Mouse (Mus musculus) cortical plate, adult 2 months (tissue): ENCODE measurements around the gene Olfm1. TPM values are rescaled to one million over a fixed set of nuclear protein-coding genes. Genes with fewer than 3 reads are reported as not detected.
A peak's percentile ranks its signal among the peaks of the same experiment; 100 is the strongest.

Source experiments
- H3K27ac ChIP-seq: fragments of 200-500 bp; 2 replicates; pipeline ENCODE4 v1.5.1; 2012; ENCODE audit warnings: low read length, control low read depth, inconsistent platforms; ENCODE audit not compliant: insufficient read depth
- H3K4me1 ChIP-seq: fragments of 200-500 bp; 2 replicates; pipeline ENCODE4 v1.6.1; 2011; ENCODE audit warnings: low read length; ENCODE audit not compliant: control insufficient read depth, insufficient read depth
- H3K4me3 ChIP-seq: fragments of 200-500 bp; 2 replicates; pipeline ENCODE4 v1.5.1; 2011; ENCODE audit warnings: mild to moderate bottlenecking, low read length, control low read depth; ENCODE audit not compliant: insufficient read depth
- CTCF ChIP-seq: fragments of 200-500 bp; IDR thresholded peaks from 2 replicates; pipeline ENCODE4 v1.5.1; 2011; ENCODE audit warnings: mild to moderate bottlenecking, control low read depth, low read length; ENCODE audit not compliant: insufficient read depth; ENCODE audit errors: extremely low read depth
- POLR2A ChIP-seq: fragments of 200-500 bp; IDR thresholded peaks from 2 replicates; pipeline ENCODE4 v1.6.1; 2011; ENCODE audit warnings: mild to moderate bottlenecking, low read length, control low read depth; ENCODE audit not compliant: insufficient read depth; ENCODE audit errors: extremely low read depth
- polyA plus RNA-seq: library from polyadenylated mRNA; depleted of rRNA; stranded (reverse); fragments of >200 nt; gene quantifications from 2 replicates; pipeline ENCODE4 v1.2.3, GENCODE M21; 2012

Olfm1 gene
- polyA plus RNA-seq, 1 experiment, result 1,426 TPM

- TF ChIP-seq CTCF, result no peak
- TF ChIP-seq POLR2A, result no peak
- peak overlapping the region; percentile 75 for H3K27ac ChIP-seq
Measured at GRCm38 (mm10) chr2:28225906-28226305, 33.1 kb downstream of the Olfm1 start.

GRCm38 (mm10) chr2:28226971-28227370 is 34.2 kb downstream of the Olfm1 start:
- Histone ChIP-seq H3K4me3 (no peak overlapping the region), H3K4me1 (peaks cover 18% of the 10 kb centered on the region), H3K27ac (peak overlapping the region; percentile 9; the same call in 1 of the 2 replicates)
- TF ChIP-seq POLR2A (no peak), CTCF (no peak)

More at GRCm38 (mm10) chr2:28225906-28226305, 33.1 kb downstream of the Olfm1 start:
- Histone ChIP-seq H3K4me3 (no peak overlapping the region), H3K4me1 (peaks cover 12% of the 10 kb centered on the region)

- TF ChIP-seq POLR2A (no peak), CTCF (no peak)
- peak overlapping the region; percentile 52; the same call in 1 of the 2 replicates for H3K27ac ChIP-seq
- no peak overlapping the region for H3K4me3 ChIP-seq
- H3K4me1 ChIP-seq, result peaks cover 20% of the 10 kb centered on the region
Measured at GRCm38 (mm10) chr2:28227589-28228191, 34.9 kb downstream of the Olfm1 start.

GRCm38 (mm10) chr2:28228364-28228763 is 35.6 kb downstream of the Olfm1 start:
- no peak for TF ChIP-seq CTCF
- TF ChIP-seq POLR2A, result no peak
- H3K4me3 ChIP-seq, result no peak overlapping the region
- H3K4me1 ChIP-seq, result peaks cover 22% of the 10 kb centered on the region
- H3K27ac ChIP-seq, result no peak overlapping the region

GRCm38 (mm10) chr2:28235129-28235528 is 42.3 kb downstream of the Olfm1 start:
- H3K27ac ChIP-seq, result no peak overlapping the region
- H3K4me3 ChIP-seq, result no peak overlapping the region
- no peak for TF ChIP-seq CTCF
- TF ChIP-seq POLR2A, result no peak
- H3K4me1 ChIP-seq, result peaks cover 11% of the 10 kb centered on the region

- TF ChIP-seq POLR2A (no peak), CTCF (no peak)
- Histone ChIP-seq H3K27ac (no peak overlapping the region), H3K4me1 (peaks cover 6% of the 10 kb centered on the region), H3K4me3 (no peak overlapping the region)
Measured at GRCm38 (mm10) chr2:28236447-28236846, 43.7 kb downstream of the Olfm1 start.

GRCm38 (mm10) chr2:28239616-28240015 is 46.8 kb downstream of the Olfm1 start:
- Histone ChIP-seq H3K4me3 (no peak overlapping the region), H3K27ac (no peak overlapping the region), H3K4me1 (peaks cover 4% of the 10 kb centered on the region)
- TF ChIP-seq POLR2A (no peak), CTCF (no peak)

GRCm38 (mm10) chr2:28240920-28241319 is 48.1 kb downstream of the Olfm1 start:
- no peak for TF ChIP-seq CTCF
- TF ChIP-seq POLR2A, result no peak
- no peak overlapping the region for H3K27ac ChIP-seq
- H3K4me3 ChIP-seq, result no peak overlapping the region
- H3K4me1 ChIP-seq, result peaks cover 11% of the 10 kb centered on the region

- H3K4me3 ChIP-seq, result no peak overlapping the region
- peaks cover 11% of the 10 kb centered on the region for H3K4me1 ChIP-seq
- H3K27ac ChIP-seq, result no peak overlapping the region
- TF ChIP-seq POLR2A (no peak), CTCF (no peak)
Measured at GRCm38 (mm10) chr2:28241520-28242221, 48.9 kb downstream of the Olfm1 start.

GRCm38 (mm10) chr2:28242222-28242543 is 49.4 kb downstream of the Olfm1 start:
- H3K27ac ChIP-seq, result no peak overlapping the region
- peaks cover 12% of the 10 kb centered on the region for H3K4me1 ChIP-seq
- TF ChIP-seq POLR2A, result no peak
- TF ChIP-seq CTCF, result no peak
- no peak overlapping the region for H3K4me3 ChIP-seq

- Histone ChIP-seq H3K4me3 (no peak overlapping the region), H3K27ac (peak overlapping the region; percentile 78), H3K4me1 (peaks cover 13% of the 10 kb centered on the region)
- TF ChIP-seq CTCF, result no peak
- no peak for TF ChIP-seq POLR2A
Measured at GRCm38 (mm10) chr2:28244667-28245395, 52.0 kb downstream of the Olfm1 start.
